8 mouse cellular contexts compared by ENCODE assay signal in genomic region chr13:115230494-115230893, GRCm38 (mm10).
DNase-seq lines count a peak whose midpoint lies in the region; ATAC-seq and TF ChIP-seq lines count a peak whose summit lies in the region.
"Had no signal": no experiment of that assay in that cellular context is flagged by ENCODE, and none has a peak within 500 bp of the region (broad histone marks: within the 10 kb centered on the region; RNA-seq: fewer than 3 reads in every experiment).

No protein-coding gene starts in this region.

- 26% methylated on average over 13 of the region's 13 CpGs for WGBS in heart, embryonic 10.5 days
- WGBS in lung, embryonic 14.5 days = 25% methylated on average over 13 of the region's 13 CpGs

- peak; percentile 91 for ATAC-seq in common myeloid progenitor, adult 5-6 weeks (replicated peaks; ENCODE audit: low read depth, poor library complexity, severe bottlenecking)
- peak; percentile 49; the same call in 1 of the 2 replicates for ATAC-seq in lung, embryonic 14.5 days (ENCODE audit: insufficient read depth)

- no peaks in the 10 kb centered on the region for H3K79me2 ChIP-seq in MEL (ENCODE audit: control insufficient read depth, insufficient read depth, low read length, poor library complexity)

- no peak for TF ChIP-seq EP300 in MEL (IDR thresholded peaks at IDR 0.05; ENCODE audit: low read depth in 1 of 2, low read length in 2 of 2)

- H3K9me3 ChIP-seq in MEL (replicated peaks; ENCODE audit: insufficient read depth, low read length) = no peaks in the 10 kb centered on the region
- H3K9me3 ChIP-seq in heart, embryonic 10.5 days = no peaks in the 10 kb centered on the region
- H3K9me3 ChIP-seq in lung, embryonic 14.5 days (ENCODE audit: low read depth, low read length) = no peaks in the 10 kb centered on the region
- H3K9me3 ChIP-seq: limb, embryonic 13.5 days had no signal

- H3K27me3 ChIP-seq in MEL (ENCODE audit: control insufficient read depth in 1 of 2, insufficient read depth in 2 of 2, low read length in 2 of 2) = no peaks in the 10 kb centered on the region; a peak in 1 of 4 replicates
- H3K27me3 ChIP-seq in heart, embryonic 10.5 days (ENCODE audit: insufficient read depth, poor library complexity, severe bottlenecking) = no peaks in the 10 kb centered on the region
- H3K27me3 ChIP-seq in lung, embryonic 14.5 days (ENCODE audit: insufficient read depth, low read length) = no peaks in the 10 kb centered on the region
- H3K27me3 ChIP-seq: limb, embryonic 13.5 days had no signal

- TF ChIP-seq CTCF in MEL (IDR thresholded peaks at IDR 0.05 in 2 of 3, conservative IDR thresholded peaks at IDR 0.05 in 1 of 3; ENCODE audit: control insufficient read depth in 1 of 3, insufficient read depth in 1 of 3, low read depth in 2 of 3, low read length in 3 of 3, poor library complexity in 1 of 3, severe bottlenecking in 1 of 3) = peak; percentile 42 to 83 (median 73)
- TF ChIP-seq CTCF in lung, embryonic 14.5 days (IDR thresholded peaks at IDR 0.05; ENCODE audit: low read depth) = peak; percentile 87

- TF ChIP-seq RAD21 in MEL (IDR thresholded peaks at IDR 0.05; ENCODE audit: low read depth, low read length) = peak; percentile 88

- no peaks in the 10 kb centered on the region for H3K36me3 ChIP-seq in MEL (ENCODE audit: control insufficient read depth in 1 of 2, insufficient read depth in 2 of 2, low read length in 2 of 2)
- no peaks in the 10 kb centered on the region for H3K36me3 ChIP-seq in heart, embryonic 10.5 days
- no peaks in the 10 kb centered on the region for H3K36me3 ChIP-seq in lung, embryonic 14.5 days (ENCODE audit: insufficient read depth)
- H3K36me3 ChIP-seq: limb, embryonic 13.5 days had no signal

- DNase-seq in CD4-positive helper T cell, adult 2 months (ENCODE audit: low read depth, low spot score) = peak; percentile 32
- DNase-seq in MEL (ENCODE audit: low read depth, low spot score) = peak; percentile 67
- peak; percentile 75 for DNase-seq in heart, embryonic 10.5 days (ENCODE audit: low spot score)
- DNase-seq in layer of hippocampus, adult 11-12 months (ENCODE audit: low spot score) = peak; percentile 58
- peak; percentile 92 for DNase-seq in lung, embryonic 14.5 days
- DNase-seq in retina, postnatal 1 day = peak; percentile 85

- H3K4me2 ChIP-seq in lung, embryonic 14.5 days = no peak overlapping the region
- H3K4me2 ChIP-seq: limb, embryonic 13.5 days had no signal

- no peak overlapping the region for H3K4me3 ChIP-seq in MEL (ENCODE audit: control insufficient read depth in 1 of 2, insufficient read depth in 1 of 2, low read depth in 2 of 2, low read length in 2 of 2)
- no peak overlapping the region for H3K4me3 ChIP-seq in heart, embryonic 10.5 days
- no peak overlapping the region for H3K4me3 ChIP-seq in lung, embryonic 14.5 days (ENCODE audit: low read depth, low read length)
- H3K4me3 ChIP-seq: limb, embryonic 13.5 days had no signal

- no peak overlapping the region for H3K27ac ChIP-seq in MEL (ENCODE audit: control insufficient read depth, low read depth, low read length)
- no peak overlapping the region for H3K27ac ChIP-seq in heart, embryonic 10.5 days
- H3K27ac ChIP-seq in lung, embryonic 14.5 days (ENCODE audit: low read depth) = no peak overlapping the region
- H3K27ac ChIP-seq: limb, embryonic 13.5 days had no signal

- no peak for TF ChIP-seq POLR2A in MEL (IDR thresholded peaks at IDR 0.05; ENCODE audit: control insufficient read depth in 1 of 2, insufficient read depth in 1 of 2, low read depth in 1 of 2, low read length in 2 of 2, poor library complexity in 1 of 2)

- no peak overlapping the region for H3K9ac ChIP-seq in MEL (ENCODE audit: control insufficient read depth, low read depth, low read length, poor library complexity, severe bottlenecking)
- H3K9ac ChIP-seq in lung, embryonic 14.5 days = no peak overlapping the region
- H3K9ac ChIP-seq: limb, embryonic 13.5 days had no signal

- H3K4me1 ChIP-seq in MEL (ENCODE audit: control insufficient read depth in 1 of 2, insufficient read depth in 2 of 2, low read length in 2 of 2) = no peaks in the 10 kb centered on the region
- 0 out of 2 replicates have a peak, but pooled peaks cover 4% of the 10 kb centered on the region for H3K4me1 ChIP-seq in heart, embryonic 10.5 days
- no peaks in the 10 kb centered on the region for H3K4me1 ChIP-seq in lung, embryonic 14.5 days (ENCODE audit: insufficient read depth)
- H3K4me1 ChIP-seq: limb, embryonic 13.5 days had no signal

TF ChIP-seq in MEL, 35 proteins besides CTCF, POLR2A, EP300 and RAD21:
- TF ChIP-seq HCFC1 (IDR thresholded peaks at IDR 0.05; ENCODE audit: low read depth, low read length) (no peak), ZMIZ1 (IDR thresholded peaks at IDR 0.05; ENCODE audit: low read depth, low read length) (no peak), UBTF (IDR thresholded peaks at IDR 0.05; ENCODE audit: borderline replicate concordance, insufficient read depth, low read depth, low read length) (no peak), CHD2 (IDR thresholded peaks at IDR 0.05; ENCODE audit: low read length) (no peak), MAZ (IDR thresholded peaks at IDR 0.05; ENCODE audit: low read depth, low read length) (no peak), SMC3 (IDR thresholded peaks at IDR 0.05; ENCODE audit: low read depth, low read length) (peak; percentile 91), MYC (IDR thresholded peaks at IDR 0.05; ENCODE audit: low read depth, low read length) (no peak), RCOR1 (IDR thresholded peaks at IDR 0.05; ENCODE audit: low read depth, low read length) (no peak), ZC3H11A (IDR thresholded peaks at IDR 0.05; ENCODE audit: low read depth, low read length) (peak; percentile 83)

Comparison
In these comparisons a context has a peak if more than half of its experiments do, and no peak if none do; other contexts are left out.
1. DNase-seq: peak in every context shown above with its lines; median percentile 92 in lung, embryonic 14.5 days; 85 in retina, postnatal 1 day; 75 in heart, embryonic 10.5 days; 67 in MEL; 58 in layer of hippocampus, adult 11-12 months; 32 in CD4-positive helper T cell, adult 2 months.